Mouse (Mus musculus) MEL (cell line): Measurements from ENCODE around the gene Spef2.

ENCODE experiments used
- CHD2 ChIP-seq: IDR thresholded peaks from 2 replicates; pipeline ENCODE4 v1.6.1; 2011; ENCODE audit warnings: low read length, improper control_type of control experiment
- CTCF ChIP-seq, 3 experiments: IDR thresholded peaks in 2 of 3; conservative IDR thresholded peaks in 1 of 3; 2 replicates each; pipeline ENCODE4 v1.5.1; 2011 to 2012; ENCODE audit warnings: low read length in 3 of 3, low read depth in 2 of 3, mild to moderate bottlenecking in 2 of 3, improper control_type of control experiment in 1 of 3, inconsistent platforms in 1 of 3, mixed read lengths in 1 of 3, moderate library complexity in 1 of 3; ENCODE audit not compliant: control insufficient read depth in 1 of 3, insufficient read depth in 1 of 3, poor library complexity in 1 of 3, severe bottlenecking in 1 of 3
- ELF1 ChIP-seq: IDR thresholded peaks from 2 replicates; pipeline ENCODE4 v1.6.1; 2014; ENCODE audit warnings: low read depth, mild to moderate bottlenecking, inconsistent platforms, low read length, improper control_type of control experiment, moderate library complexity
- GABPA ChIP-seq: IDR thresholded peaks from 2 replicates; pipeline ENCODE4 v1.6.1; 2012; ENCODE audit warnings: low read depth, mild to moderate bottlenecking, inconsistent platforms, low read length, improper control_type of control experiment, moderate library complexity
- JUND ChIP-seq: IDR thresholded peaks from 2 replicates; pipeline ENCODE4 v1.6.1; 2011; ENCODE audit warnings: low read depth, mild to moderate bottlenecking, improper control_type of control experiment, low read length
- MAX ChIP-seq: IDR thresholded peaks from 2 replicates; pipeline ENCODE4 v1.6.1; 2011; ENCODE audit warnings: low read length, improper control_type of control experiment
- MAZ ChIP-seq: IDR thresholded peaks from 2 replicates; pipeline ENCODE4 v1.6.1; 2012; ENCODE audit warnings: low read depth, mild to moderate bottlenecking, inconsistent platforms, low read length, improper control_type of control experiment
- NELFE ChIP-seq: IDR thresholded peaks from 2 replicates; pipeline ENCODE4 v1.6.1; 2011; ENCODE audit warnings: low read depth, low read length, improper control_type of control experiment
- POLR2A ChIP-seq, 2 experiments: IDR thresholded peaks; 2 replicates each; pipeline ENCODE4 v1.6.1; 2011 to 2012; ENCODE audit warnings: low read length in 2 of 2, mild to moderate bottlenecking in 2 of 2, control low read depth in 1 of 2, improper control_type of control experiment in 1 of 2, low read depth in 1 of 2, moderate library complexity in 1 of 2; ENCODE audit not compliant: control insufficient read depth in 1 of 2, insufficient read depth in 1 of 2, poor library complexity in 1 of 2
- POLR2AphosphoS5 ChIP-seq: IDR thresholded peaks from 2 replicates; pipeline ENCODE4 v1.6.1; 2012; ENCODE audit warnings: low read depth, borderline replicate concordance, mild to moderate bottlenecking, inconsistent platforms, low read length, moderate library complexity, mixed read lengths
- RAD21 ChIP-seq: IDR thresholded peaks from 2 replicates; pipeline ENCODE4 v1.6.1; 2011; ENCODE audit warnings: mild to moderate bottlenecking, low read depth, low read length, improper control_type of control experiment
- SMC3 ChIP-seq: IDR thresholded peaks from 2 replicates; pipeline ENCODE4 v1.6.1; 2011; ENCODE audit warnings: low read depth, low read length, improper control_type of control experiment
- TBP ChIP-seq: IDR thresholded peaks from 2 replicates; pipeline ENCODE4 v1.8.0; 2011; ENCODE audit warnings: low read depth, low read length, improper control_type of control experiment
- USF1 ChIP-seq: IDR thresholded peaks from 2 replicates; pipeline ENCODE4 v1.6.1; 2014; ENCODE audit warnings: low read depth, mild to moderate bottlenecking, inconsistent platforms, low read length, improper control_type of control experiment, moderate library complexity

GRCm38 (mm10) chr15:9691721-9692120 is 56.9 kb downstream of the Spef2 start:
- TF ChIP-seq MAZ (no peak), CTCF (IDR thresholded peaks at IDR 0.05 in 2 of 3, conservative IDR thresholded peaks at IDR 0.05 in 1 of 3; ENCODE audit: control insufficient read depth in 1 of 3, insufficient read depth in 1 of 3, low read depth in 2 of 3, low read length in 3 of 3, poor library complexity in 1 of 3, severe bottlenecking in 1 of 3) (no peak), NELFE (no peak), CHD2 (no peak), POLR2A (IDR thresholded peaks at IDR 0.05; ENCODE audit: control insufficient read depth in 1 of 2, insufficient read depth in 1 of 2, low read depth in 1 of 2, low read length in 2 of 2, poor library complexity in 1 of 2) (no peak), USF1 (no peak), TBP (no peak), RAD21 (no peak), MAX (no peak), GABPA (no peak), JUND (no peak), POLR2AphosphoS5 (no peak), SMC3 (no peak), ELF1 (no peak)
